Mouse (Mus musculus) intestine, embryonic 16.5 days (tissue): ENCODE measurements around the gene B4galt4. TPM values are rescaled to one million over a fixed set of nuclear protein-coding genes. Genes with fewer than 3 reads are reported as not detected.
A peak's percentile ranks its signal among the peaks of the same experiment; 100 is the strongest.

Experiments
- ATAC-seq: fragments of 200-750 bp; cut with Nextera tagmentation; 2 replicates; pipeline ENCODE4 v1.8.0; 2017; ENCODE audit warnings: moderate TSS enrichment, moderate library complexity
- H3K27ac ChIP-seq: fragments of 300-500 bp; sonication (generic); 2 replicates; pipeline ENCODE4 v1.5.1; 2014; ENCODE audit warnings: mild to moderate bottlenecking, low read length
- H3K27me3 ChIP-seq: fragments of 300-500 bp; sonication (generic); replicated peaks from 2 replicates; pipeline ENCODE4 v1.6.1; 2014; ENCODE audit warnings: low read length, control low read depth, mixed read lengths; ENCODE audit not compliant: control insufficient read depth, insufficient read depth
- H3K36me3 ChIP-seq: fragments of 300-500 bp; sonication (generic); 2 replicates; pipeline ENCODE4 v1.6.1; 2014; ENCODE audit warnings: low read length, control low read depth; ENCODE audit not compliant: control insufficient read depth, insufficient read depth
- H3K4me1 ChIP-seq: fragments of 300-500 bp; sonication (generic); 2 replicates; pipeline ENCODE4 v1.6.1; 2014; ENCODE audit warnings: low read length, control low read depth, mixed read lengths; ENCODE audit not compliant: control insufficient read depth, insufficient read depth
- H3K4me2 ChIP-seq: fragments of 300-500 bp; sonication (generic); 2 replicates; pipeline ENCODE4 v1.6.1; 2014; ENCODE audit warnings: low read depth, low read length, control low read depth
- H3K4me3 ChIP-seq: fragments of 300-500 bp; sonication (generic); 2 replicates; pipeline ENCODE4 v1.5.1; 2014; ENCODE audit warnings: mild to moderate bottlenecking, low read length
- H3K9ac ChIP-seq: fragments of 300-500 bp; sonication (generic); 2 replicates; pipeline ENCODE4 v1.6.1; 2014; ENCODE audit warnings: low read depth, low read length
- H3K9me3 ChIP-seq: fragments of 300-500 bp; sonication (generic); 2 replicates; pipeline ENCODE4 v1.6.1; 2016; ENCODE audit warnings: low read length, control low read depth; ENCODE audit not compliant: control insufficient read depth
- WGBS: fragments of 180-500 bp; shearing (Covaris S2); extraction: QIAGEN DNeasy Blood & Tissue Kit; methylation state at CpG from one replicate; pipeline ENCODE4 v1.1.7; 2014; 5-methylcytosine and 5-hydroxymethylcytosine counted together
- polyA plus RNA-seq: library from polyadenylated mRNA; unstranded; fragments of >200 nt; fragmentation: Nextera tagmentation; extraction: Ambion mirVana; gene quantifications from 2 replicates; pipeline ENCODE4 v1.2.1, GENCODE M21; 2015

B4galt4 gene
- polyA plus RNA-seq = 21.7 and 22.0 TPM in 2 replicates

DNA sequence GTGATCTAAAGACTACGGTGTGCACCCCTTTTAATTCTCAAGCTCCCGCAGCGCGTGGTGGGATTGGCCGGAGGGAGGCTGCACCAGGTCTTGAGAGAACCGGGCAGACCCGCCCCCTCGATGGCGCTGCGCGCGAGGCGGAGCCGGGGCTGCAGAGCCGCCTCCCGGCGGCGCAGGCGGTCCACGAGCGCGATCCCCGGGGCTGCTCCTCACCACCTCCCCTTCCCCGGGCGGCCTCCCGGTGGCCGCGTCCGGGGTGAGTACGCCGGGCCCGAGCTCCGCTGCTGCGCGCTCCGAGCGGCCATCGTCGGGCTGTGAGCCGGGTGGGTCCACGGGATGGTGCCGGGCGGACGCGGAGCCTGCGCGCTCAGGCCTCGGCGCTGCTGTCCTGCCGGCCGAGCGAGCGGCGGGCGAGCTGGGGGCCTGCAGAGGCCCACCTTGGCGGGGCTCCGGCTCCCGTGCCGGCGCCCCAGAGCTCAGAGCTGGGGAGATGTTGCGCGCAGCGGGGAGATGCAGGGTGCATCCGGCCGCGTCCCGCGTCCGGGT is at the start of gene B4galt4:
B4galt4 (plus strand) TSS at position 152 of the 546 bp plus-strand sequence.
- Histone ChIP-seq H3K36me3 (no peaks in the 10 kb centered on the region), H3K9ac (peak within 1 kb of the TSS; percentile 86), H3K9me3 (no peaks in the 10 kb centered on the region), H3K4me1 (peaks cover 11% of the 10 kb centered on the region; the same call in 1 of the 2 replicates), H3K4me2 (peak within 1 kb of the TSS; percentile 94), H3K27me3 (no peaks in the 10 kb centered on the region), H3K4me3 (peak within 1 kb of the TSS; percentile 80), H3K27ac (peak within 1 kb of the TSS; percentile 84)
- WGBS = under 1% methylated on average over 68 of the region's 69 CpGs
- ATAC-seq = peak; percentile 96

DNA sequence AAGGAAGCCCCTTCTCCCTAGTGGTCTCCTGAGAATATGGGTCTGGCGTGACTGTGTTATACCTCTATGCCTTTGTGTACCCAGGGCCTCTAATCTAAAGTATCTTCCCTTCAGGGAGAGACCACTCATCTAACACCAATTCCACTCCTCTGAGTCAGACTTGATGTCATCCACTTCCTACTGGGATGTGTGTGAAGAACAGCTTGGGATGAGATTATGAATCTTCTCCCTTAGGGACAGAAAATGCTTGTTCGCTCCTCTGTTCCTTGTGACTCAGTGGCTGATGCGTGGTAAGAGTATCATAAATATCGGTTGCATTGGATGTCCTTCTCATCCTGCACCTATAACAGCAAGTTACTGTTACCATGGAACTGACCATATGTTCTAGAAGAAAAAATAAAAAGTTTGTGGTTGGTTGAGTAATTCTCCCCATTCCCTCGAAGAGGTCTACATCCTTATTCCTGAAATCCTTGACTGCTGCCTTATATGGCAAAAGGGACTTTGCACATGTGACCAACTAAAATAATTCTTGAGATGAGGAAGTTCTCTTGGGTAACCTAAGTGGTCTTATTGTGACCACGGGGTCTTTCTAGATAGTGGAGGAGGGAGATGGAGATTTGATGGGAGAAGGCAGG is 47.0 kb upstream of the B4galt4 start:
- Histone ChIP-seq H3K4me2 (no peak overlapping the region), H3K4me3 (no peak overlapping the region), H3K27ac (no peak overlapping the region), H3K9ac (no peak overlapping the region), H3K27me3 (no peaks in the 10 kb centered on the region), H3K36me3 (no peaks in the 10 kb centered on the region), H3K4me1 (peaks cover under 1% of the 10 kb centered on the region; the same call in 1 of the 2 replicates), H3K9me3 (no peaks in the 10 kb centered on the region)
- WGBS = 91% methylated on average over 6 of the region's 6 CpGs
- no peak for ATAC-seq

DNA sequence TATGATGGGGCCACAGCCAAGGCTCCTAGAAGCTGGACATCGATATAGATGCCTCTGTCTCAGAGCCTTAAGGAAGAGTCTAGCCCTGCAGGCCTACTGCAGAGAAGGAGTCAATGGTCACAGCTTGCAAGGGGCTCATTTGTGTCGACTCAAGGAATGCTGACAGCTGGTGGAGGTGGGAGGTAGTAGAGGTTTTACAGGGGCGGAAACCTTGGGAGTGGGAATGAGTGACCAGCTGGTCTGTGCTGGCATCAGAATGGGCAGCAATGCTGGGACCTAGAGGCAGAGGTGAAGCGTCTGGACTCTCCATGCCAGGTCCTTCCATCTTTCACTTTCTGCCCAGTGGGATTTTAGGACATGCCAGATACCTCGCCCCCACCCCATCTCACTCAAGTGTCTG is 46.5 kb upstream of the B4galt4 start:
- Histone ChIP-seq H3K4me3 (no peak overlapping the region), H3K27me3 (no peaks in the 10 kb centered on the region), H3K4me1 (no peaks in the 10 kb centered on the region), H3K27ac (no peak overlapping the region), H3K4me2 (no peak overlapping the region), H3K9ac (no peak overlapping the region), H3K9me3 (no peaks in the 10 kb centered on the region), H3K36me3 (no peaks in the 10 kb centered on the region)
- WGBS = 83% methylated on average over 5 of the region's 5 CpGs
- no peak for ATAC-seq

DNA sequence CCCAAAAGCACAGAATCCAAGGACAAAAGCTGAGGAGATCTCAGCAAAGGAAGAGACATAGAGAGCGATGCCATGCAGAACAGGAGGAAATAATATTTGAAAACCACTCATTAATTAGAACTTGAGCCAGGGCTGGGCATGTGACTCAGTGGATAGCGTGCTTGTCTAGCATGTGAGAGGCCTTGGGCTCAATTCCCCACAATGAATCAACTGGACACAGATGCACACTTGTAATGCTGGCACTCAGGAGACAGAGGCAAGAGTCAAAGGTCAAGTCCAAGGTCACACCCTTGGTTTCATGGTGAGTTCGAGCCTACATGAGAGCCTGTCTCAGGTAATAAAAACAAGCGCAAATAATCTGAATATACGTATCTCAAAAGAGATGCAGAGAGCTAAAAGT is 44.5 kb upstream of the B4galt4 start:
- 88% methylated on average over 5 of the region's 5 CpGs for WGBS
- Histone ChIP-seq H3K4me2 (no peak overlapping the region), H3K4me1 (no peaks in the 10 kb centered on the region), H3K9ac (no peak overlapping the region), H3K9me3 (no peaks in the 10 kb centered on the region), H3K27me3 (no peaks in the 10 kb centered on the region), H3K27ac (no peak overlapping the region), H3K36me3 (no peaks in the 10 kb centered on the region), H3K4me3 (no peak overlapping the region)
- no peak for ATAC-seq

DNA sequence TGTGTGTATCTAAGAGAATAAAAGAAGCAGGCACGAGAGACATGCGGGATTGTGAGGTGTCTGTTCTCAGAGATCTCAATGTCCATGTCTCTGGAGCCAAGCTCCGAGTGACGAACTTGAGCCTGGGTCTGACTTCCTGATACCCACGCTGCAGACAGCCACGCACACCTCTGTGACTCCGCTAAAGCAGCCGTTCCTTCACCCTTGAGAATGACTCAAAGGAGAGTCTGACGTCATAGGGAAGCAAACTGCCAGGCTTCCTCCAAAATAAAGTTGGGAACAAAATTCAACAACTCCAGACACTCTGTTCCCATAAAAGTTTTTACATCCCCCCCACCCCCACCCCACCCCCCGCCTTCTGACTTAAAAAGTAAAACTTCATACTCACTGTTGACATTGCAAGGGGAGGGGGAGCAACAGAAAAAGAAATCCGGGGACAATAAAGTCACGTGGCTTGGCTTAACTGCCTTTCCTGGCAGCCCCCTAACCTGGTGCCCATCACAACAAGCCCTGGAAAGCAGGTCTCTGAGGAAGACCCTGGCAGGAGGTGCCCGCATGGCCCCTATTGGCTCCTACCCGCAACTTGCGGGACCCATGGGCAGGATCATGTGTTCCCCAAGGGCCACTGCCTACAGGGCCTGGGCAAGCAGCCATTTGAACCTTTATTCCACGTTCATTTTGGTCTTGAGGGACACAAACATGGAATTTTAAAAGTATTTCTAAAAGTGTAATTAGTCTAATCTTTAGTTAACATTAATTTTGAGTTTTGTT is 41.5 kb upstream of the B4galt4 start:
- H3K27me3 ChIP-seq = no peaks in the 10 kb centered on the region
- H3K4me2 ChIP-seq = no peak overlapping the region
- WGBS = 70% methylated on average over 16 of the region's 16 CpGs
- no peak for ATAC-seq
- H3K27ac ChIP-seq = no peak overlapping the region
- H3K9me3 ChIP-seq = no peaks in the 10 kb centered on the region
- H3K4me3 ChIP-seq = no peak overlapping the region
- H3K9ac ChIP-seq = no peak overlapping the region
- H3K36me3 ChIP-seq = no peaks in the 10 kb centered on the region
- no peaks in the 10 kb centered on the region for H3K4me1 ChIP-seq

DNA sequence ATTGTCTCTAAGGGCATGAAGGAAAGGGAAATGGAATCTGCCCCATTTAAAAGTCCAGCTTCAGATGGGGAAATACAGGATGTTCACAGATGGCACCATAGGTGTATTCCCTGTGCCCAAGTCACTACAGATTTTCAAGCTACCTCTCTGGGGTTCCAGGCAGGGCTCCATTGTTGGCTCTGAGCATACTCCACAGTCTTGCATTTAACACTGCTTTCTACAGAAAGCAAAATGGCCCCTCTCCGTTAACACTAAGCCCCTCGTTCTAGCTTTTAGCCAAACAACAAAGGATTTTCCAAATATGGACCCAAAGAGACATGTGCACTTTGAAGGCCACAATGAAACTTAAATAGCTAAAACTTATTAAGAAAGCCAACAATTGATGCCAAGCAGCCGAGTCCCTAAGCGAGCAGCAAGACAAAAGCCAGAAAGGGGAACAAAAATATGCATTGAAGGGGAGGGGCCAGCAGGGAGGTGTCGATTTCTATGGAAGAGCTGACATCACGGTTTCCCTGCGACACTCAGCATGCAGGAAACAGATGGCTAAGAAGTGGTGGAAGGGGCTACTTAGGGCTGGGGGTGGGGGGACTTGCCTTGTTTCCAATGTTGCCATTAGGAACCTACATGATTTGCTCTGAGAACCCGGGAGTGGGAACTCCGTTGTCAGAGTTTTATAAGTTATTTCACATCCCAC is 40.4 kb upstream of the B4galt4 start:
- no peak for ATAC-seq

DNA sequence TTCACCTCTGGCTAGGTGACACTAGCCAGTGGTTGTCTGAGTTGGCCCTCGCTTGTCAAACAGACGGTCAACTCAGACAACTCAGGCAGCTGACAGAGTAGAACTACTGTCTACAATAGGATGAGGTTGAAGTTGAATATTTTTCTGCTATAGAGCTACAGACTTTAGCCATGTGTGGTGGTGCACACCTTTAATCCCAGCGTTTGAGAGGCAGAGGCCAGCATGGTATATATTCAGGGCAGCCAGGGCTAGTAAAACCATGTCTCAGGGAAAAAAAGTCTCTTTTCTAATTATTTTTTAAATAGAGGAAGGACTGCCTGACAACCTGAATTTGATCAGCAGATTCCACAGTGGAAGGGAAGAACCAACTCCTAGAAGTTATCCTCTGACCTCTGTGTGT is 39.7 kb upstream of the B4galt4 start:
- Histone ChIP-seq H3K27ac (0 out of 2 replicates have a peak overlapping the region, but pooled peaks have one; percentile 25), H3K4me2 (no peak overlapping the region), H3K9me3 (no peaks in the 10 kb centered on the region), H3K4me1 (peaks cover 4% of the 10 kb centered on the region; the same call in 1 of the 2 replicates), H3K9ac (no peak overlapping the region), H3K27me3 (no peaks in the 10 kb centered on the region), H3K36me3 (no peaks in the 10 kb centered on the region), H3K4me3 (no peak overlapping the region)
- 83% methylated on average over 3 of the region's 3 CpGs for WGBS
- ATAC-seq = no peak

More for the DNA sequence above, 40.4 kb upstream of the B4galt4 start:
- Histone ChIP-seq H3K9ac (no peak overlapping the region), H3K4me1 (peaks cover 4% of the 10 kb centered on the region; the same call in 1 of the 2 replicates), H3K4me2 (no peak overlapping the region), H3K4me3 (no peak overlapping the region), H3K36me3 (no peaks in the 10 kb centered on the region), H3K27ac (0 out of 2 replicates have a peak overlapping the region, but pooled peaks have one; percentile 25), H3K9me3 (no peaks in the 10 kb centered on the region), H3K27me3 (no peaks in the 10 kb centered on the region)
- 49% methylated on average over 9 of the region's 9 CpGs for WGBS

DNA sequence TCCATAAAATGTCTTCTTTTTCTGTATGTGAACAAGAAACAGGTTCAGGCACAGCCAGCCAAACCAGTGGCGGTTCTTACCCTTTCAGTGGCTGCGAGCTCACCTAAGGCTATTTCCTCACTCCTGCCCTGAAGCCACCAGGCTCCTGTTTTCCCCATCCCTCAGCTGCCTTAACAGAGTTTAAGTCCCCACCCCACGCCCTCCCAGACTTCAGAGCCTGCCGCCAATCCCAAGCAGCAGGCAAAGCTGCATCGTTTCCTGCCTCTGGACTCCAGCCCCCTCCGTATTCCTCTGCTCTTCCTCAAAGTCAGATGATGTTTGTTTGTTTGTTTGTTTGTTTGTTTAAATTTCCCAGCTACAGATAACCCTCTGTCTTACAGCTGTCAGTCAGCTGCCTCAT is 38.6 kb upstream of the B4galt4 start:
- no peak overlapping the region for H3K4me3 ChIP-seq
- 62% methylated on average over 6 of the region's 6 CpGs for WGBS
- no peaks in the 10 kb centered on the region for H3K27me3 ChIP-seq
- H3K4me1 ChIP-seq = peaks cover 4% of the 10 kb centered on the region; the same call in 1 of the 2 replicates
- no peaks in the 10 kb centered on the region for H3K36me3 ChIP-seq
- H3K4me2 ChIP-seq = no peak overlapping the region
- H3K9me3 ChIP-seq = no peaks in the 10 kb centered on the region
- no peak for ATAC-seq
- H3K9ac ChIP-seq = no peak overlapping the region
- H3K27ac ChIP-seq = no peak overlapping the region
